Mouse (Mus musculus) liver, postnatal 0 days (tissue): ENCODE measurements around the gene Gm8246. TPM values are rescaled to one million over a fixed set of nuclear protein-coding genes. Genes with fewer than 3 reads are reported as not detected.
"Not testable (repeated sequence)": the region's sequence is repeated elsewhere in the genome, so short reads cannot be mapped to it uniquely, and the experiment has no call there.

Experiments
- ATAC-seq: fragments of 200-750 bp; cut with Nextera tagmentation; 2 replicates; pipeline ENCODE4 v1.8.0; 2017; ENCODE audit warnings: mild to moderate bottlenecking, moderate library complexity
- DNase-seq: peaks from one replicate; pipeline ENCODE4 v3.0.0-alpha.2; 2016
- H3K27ac ChIP-seq: fragments of 300-500 bp; sonication (generic); 2 replicates; pipeline ENCODE4 v1.5.1; 2014; ENCODE audit warnings: antibody characterized with exemption, moderate library complexity, mild to moderate bottlenecking, low read depth
- H3K27me3 ChIP-seq: fragments of 300-500 bp; sonication (generic); 2 replicates; pipeline ENCODE4 v1.6.1; 2014; ENCODE audit warnings: low read length, control low read depth, mixed read lengths; ENCODE audit not compliant: insufficient read depth
- H3K36me3 ChIP-seq: fragments of 300-500 bp; sonication (generic); replicated peaks from 2 replicates; pipeline ENCODE4 v1.6.1; 2014; ENCODE audit warnings: mild to moderate bottlenecking, control low read depth, low read length, moderate library complexity, mixed read lengths; ENCODE audit not compliant: insufficient read depth
- H3K4me1 ChIP-seq: fragments of 300-500 bp; sonication (generic); 2 replicates; pipeline ENCODE4 v1.6.1; 2014; ENCODE audit warnings: antibody characterized with exemption, mild to moderate bottlenecking, control low read depth; ENCODE audit not compliant: insufficient read depth
- H3K4me2 ChIP-seq: fragments of 300-500 bp; sonication (generic); 2 replicates; pipeline ENCODE4 v1.6.1; 2014; ENCODE audit warnings: low read depth, mild to moderate bottlenecking, low read length, moderate library complexity, mixed read lengths
- H3K4me3 ChIP-seq: fragments of 300-500 bp; sonication (generic); 2 replicates; pipeline ENCODE4 v1.5.1; 2014; ENCODE audit warnings: low read depth, low read length
- H3K9ac ChIP-seq: fragments of 300-500 bp; sonication (generic); replicated peaks from 2 replicates; pipeline ENCODE4 v1.6.1; 2014; ENCODE audit warnings: mild to moderate bottlenecking, moderate library complexity
- H3K9me3 ChIP-seq: fragments of 300-500 bp; sonication (generic); 2 replicates; pipeline ENCODE4 v1.6.1; 2016; ENCODE audit warnings: mild to moderate bottlenecking, control low read depth, low read length, mixed read lengths
- WGBS: fragments of 180-500 bp; shearing (Covaris S2); extraction: QIAGEN DNeasy Blood & Tissue Kit; methylation state at CpG from one replicate; pipeline ENCODE4 v1.1.7; 2014; ENCODE audit not compliant: insufficient replicate concordance; 5-methylcytosine and 5-hydroxymethylcytosine counted together
- polyA plus RNA-seq: library from polyadenylated mRNA; unstranded; fragments of >200 nt; fragmentation: Nextera tagmentation; extraction: Ambion mirVana; gene quantifications from 2 replicates; pipeline ENCODE4 v1.2.1, GENCODE M21; 2015

Gene Gm8246
- not detected in 2 replicates for polyA plus RNA-seq

DNA sequence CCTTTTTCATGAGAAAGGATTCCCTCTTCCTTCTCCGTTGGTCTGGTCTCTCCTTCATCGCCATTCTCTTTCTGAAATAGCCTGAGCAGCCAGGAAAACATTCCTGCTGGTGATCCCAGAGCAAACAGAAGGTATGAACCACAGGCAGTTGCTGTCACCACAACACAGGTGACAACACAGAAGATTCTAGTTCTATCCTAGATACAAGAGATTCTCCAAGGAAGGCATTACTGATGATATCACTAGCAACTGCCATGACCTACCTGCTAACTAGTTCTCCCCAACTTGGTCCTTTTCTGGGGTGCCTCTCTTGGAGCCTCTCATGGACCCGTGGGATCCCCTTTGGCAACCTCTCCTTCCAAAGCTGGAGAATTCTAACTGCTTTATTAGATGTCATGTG lies at the start of gene Gm8246:
TSS of gene Gm8246 (minus strand) at position 101 of the 400 bp plus-strand sequence.
- not testable (repeated sequence) for H3K27ac ChIP-seq, H3K4me1 ChIP-seq, H3K9me3 ChIP-seq, ATAC-seq, H3K4me2 ChIP-seq, H3K9ac ChIP-seq, H3K4me3 ChIP-seq, H3K36me3 ChIP-seq, DNase-seq, H3K27me3 ChIP-seq
- WGBS, result no CpG with 5 or more reads among the region's 3 CpGs

DNA sequence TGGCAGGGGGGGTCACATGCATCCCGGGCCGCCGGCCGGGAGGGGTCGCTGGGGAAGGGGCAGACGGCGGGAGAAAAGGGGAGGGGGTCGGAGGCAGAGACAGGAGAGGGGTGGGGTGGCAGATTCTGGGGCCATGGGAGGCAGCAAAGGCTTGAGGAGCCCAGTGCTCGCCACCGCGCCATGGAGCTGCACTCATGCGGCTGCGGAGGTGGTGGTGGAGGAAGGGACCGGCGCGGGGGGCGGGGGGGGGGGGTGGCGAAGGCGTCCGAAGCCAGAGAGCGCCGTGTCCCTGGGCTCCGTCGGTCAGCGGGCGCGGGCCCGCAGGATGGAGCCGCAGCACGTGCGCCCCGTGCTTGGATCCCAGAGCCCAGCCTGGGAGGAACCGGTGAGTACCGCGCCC lies 23.7 kb upstream of the Gm8246 start, which contains the start of gene Gm3488:
TSS of gene Gm3488 (plus strand) at position 301 of the 400 bp plus-strand sequence.
- no CpG with 5 or more reads among the region's 35 CpGs for WGBS
- not testable (repeated sequence) for H3K4me2 ChIP-seq, H3K4me3 ChIP-seq, ATAC-seq, H3K27me3 ChIP-seq, H3K9me3 ChIP-seq, H3K9ac ChIP-seq, H3K36me3 ChIP-seq, DNase-seq, H3K27ac ChIP-seq, H3K4me1 ChIP-seq

DNA sequence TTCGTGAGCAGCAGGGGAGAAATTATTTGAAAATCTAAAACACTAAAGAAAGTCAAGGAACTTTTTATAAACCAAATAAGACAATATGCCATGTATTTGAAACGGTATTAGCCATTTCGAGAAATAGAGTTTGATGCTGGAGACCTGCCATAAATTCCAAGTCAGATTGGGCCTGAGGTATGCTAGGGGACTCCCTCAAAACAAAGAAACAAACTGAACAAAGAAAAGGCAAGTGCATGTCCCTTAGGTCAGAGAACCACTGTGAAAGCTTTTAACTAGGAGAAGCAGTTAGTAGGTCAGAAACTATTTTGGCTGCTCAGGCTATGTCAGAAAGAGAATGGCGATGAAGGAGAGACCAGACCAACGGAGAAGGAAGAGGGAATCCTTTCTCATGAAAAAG lies 6.3 kb upstream of the Gm8246 start, which contains the start of gene Gm3187:
TSS of gene Gm3187 (plus strand) at position 301 of the 400 bp plus-strand sequence.
- H3K4me2 ChIP-seq, H3K4me3 ChIP-seq, H3K27ac ChIP-seq, H3K4me1 ChIP-seq, H3K9ac ChIP-seq, H3K9me3 ChIP-seq, ATAC-seq, H3K27me3 ChIP-seq, H3K36me3 ChIP-seq, DNase-seq: not testable (repeated sequence)
- WGBS, result 67% methylated on average over 4 of the region's 5 CpGs

DNA sequence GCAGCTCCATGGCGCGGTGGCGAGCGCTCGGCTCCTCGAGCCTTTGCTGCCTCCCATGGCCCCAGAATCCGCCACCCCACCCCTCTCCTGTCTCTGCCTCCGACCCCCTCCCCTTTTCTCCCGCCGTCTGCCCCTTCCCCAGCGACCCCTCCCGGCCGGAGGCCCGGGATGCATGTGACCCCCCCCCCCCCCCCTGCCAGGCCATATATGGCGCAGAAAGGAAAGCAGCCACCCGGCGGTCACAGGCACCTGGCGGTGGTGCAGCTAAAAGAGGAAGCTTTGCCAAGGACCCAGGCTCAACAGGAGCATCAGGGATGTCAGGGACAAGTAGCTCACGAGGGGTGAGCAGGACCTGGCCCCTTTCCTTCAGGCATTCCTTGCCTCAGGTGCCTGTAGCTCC lies 17.2 kb downstream of the Gm8246 start:
- not testable (repeated sequence) for H3K27ac ChIP-seq, H3K27me3 ChIP-seq, H3K4me1 ChIP-seq, ATAC-seq, H3K36me3 ChIP-seq, H3K4me3 ChIP-seq, H3K9ac ChIP-seq, DNase-seq, H3K4me2 ChIP-seq, H3K9me3 ChIP-seq
- no CpG with 5 or more reads among the region's 19 CpGs for WGBS

DNA sequence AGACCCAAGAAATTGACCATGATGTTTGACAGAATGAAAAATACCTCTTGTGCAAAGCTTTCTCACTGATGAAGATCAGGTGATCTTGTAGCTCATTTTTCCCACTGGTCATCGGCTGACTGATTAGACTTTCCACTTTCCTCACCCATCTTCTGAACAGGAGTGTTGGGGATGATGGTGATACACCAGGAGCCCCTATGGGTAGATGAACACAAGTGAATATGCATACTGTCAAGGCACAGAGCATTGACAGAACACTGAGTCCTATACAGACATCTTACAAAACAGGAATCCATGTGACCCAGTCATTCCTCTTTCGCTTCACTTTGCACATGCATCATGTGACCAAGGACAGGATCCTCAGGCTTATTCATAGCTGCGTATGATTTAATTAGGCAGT lies 22.3 kb downstream of the Gm8246 start, which contains the start of gene Gm3194:
TSS of gene Gm3194 (minus strand) at position 101 of the 400 bp plus-strand sequence.
- WGBS, result no CpG with 5 or more reads among the region's 3 CpGs
- H3K9me3 ChIP-seq, H3K9ac ChIP-seq, H3K4me3 ChIP-seq, H3K27ac ChIP-seq, H3K27me3 ChIP-seq, H3K4me2 ChIP-seq, H3K4me1 ChIP-seq, DNase-seq, H3K36me3 ChIP-seq, ATAC-seq: not testable (repeated sequence)

Other genes starting within 250 kb of the Gm8246 start
- not detected in 2 replicates for gene Gm3526, start 217.2 kb downstream of the Gm8246 start, polyA plus RNA-seq
- gene Gm3542, start 142.9 kb downstream of the Gm8246 start, polyA plus RNA-seq, result not detected in 2 replicates
- gene Gm3500, start 88.8 kb downstream of the Gm8246 start, polyA plus RNA-seq, result not detected in 2 replicates
- not detected in 2 replicates for gene Gm3194, start 22.4 kb downstream of the Gm8246 start, polyA plus RNA-seq
- not detected in 2 replicates for gene Gm3187, start 6.4 kb upstream of the Gm8246 start, polyA plus RNA-seq
- gene Gm3488, start 23.8 kb upstream of the Gm8246 start, polyA plus RNA-seq, result not detected in 2 replicates
- gene Gm3532, start 60.7 kb upstream of the Gm8246 start, polyA plus RNA-seq, result not detected in 2 replicates
- not detected in 2 replicates for gene Gm8265, start 155.2 kb upstream of the Gm8246 start, polyA plus RNA-seq
- not detected in 2 replicates for gene Gm9603, start 209.6 kb upstream of the Gm8246 start, polyA plus RNA-seq